Mouse (Mus musculus): ENCODE data around the gene Commd4.

- TF ChIP-seq POLR2A (IDR thresholded peaks at IDR 0.05; ENCODE audit: borderline replicate concordance, insufficient read depth, low read length): no peak
- no peak for TF ChIP-seq CTCF (IDR thresholded peaks at IDR 0.05; ENCODE audit: borderline replicate concordance, insufficient read depth, low read depth, low read length)
Observed at GRCm38 (mm10) chr9:57147205-57148143, 10.7 kb downstream of the Commd4 start.
